Mouse (Mus musculus) macrophage (primary cell): ENCODE results near the gene Gm5269. TPM values are rescaled to one million over a fixed set of nuclear protein-coding genes. Genes with fewer than 3 reads are reported as not detected.
A peak's percentile ranks its signal among the peaks of the same experiment; 100 is the strongest.

Source experiments
- H3K27ac ChIP-seq: fragments of 350-480 bp; formaldehyde crosslinking; 2 replicates; pipeline ENCODE4 v1.9.0; 2021
- H3K36me3 ChIP-seq: fragments of 350-480 bp; formaldehyde crosslinking; 2 replicates; pipeline ENCODE4 v1.9.0; 2021; ENCODE audit errors: inconsistent target
- H3K4me3 ChIP-seq: fragments of 350-480 bp; formaldehyde crosslinking; 2 replicates; pipeline ENCODE4 v1.9.0; 2021; ENCODE audit errors: inconsistent target
- H3K79me2 ChIP-seq: fragments of 350-480 bp; formaldehyde crosslinking; 2 replicates; pipeline ENCODE4 v1.9.0; 2021; ENCODE audit errors: inconsistent target
- WGBS: methylation state at CpG from one replicate; pipeline ENCODE4 v1.1.7; 2026; ENCODE audit warnings: inconsistent platforms; ENCODE audit not compliant: missing documents; 5-methylcytosine and 5-hydroxymethylcytosine counted together
- polyA plus RNA-seq: library from polyadenylated mRNA; stranded (reverse); fragments of 250-400 nt; gene quantifications from 3 replicates; pipeline ENCODE4 v1.2.4, GENCODE M21; 2018; ENCODE audit warnings: inconsistent platforms

Gm5269 gene
- polyA plus RNA-seq, 1 experiment from 2014 or later = not detected

DNA sequence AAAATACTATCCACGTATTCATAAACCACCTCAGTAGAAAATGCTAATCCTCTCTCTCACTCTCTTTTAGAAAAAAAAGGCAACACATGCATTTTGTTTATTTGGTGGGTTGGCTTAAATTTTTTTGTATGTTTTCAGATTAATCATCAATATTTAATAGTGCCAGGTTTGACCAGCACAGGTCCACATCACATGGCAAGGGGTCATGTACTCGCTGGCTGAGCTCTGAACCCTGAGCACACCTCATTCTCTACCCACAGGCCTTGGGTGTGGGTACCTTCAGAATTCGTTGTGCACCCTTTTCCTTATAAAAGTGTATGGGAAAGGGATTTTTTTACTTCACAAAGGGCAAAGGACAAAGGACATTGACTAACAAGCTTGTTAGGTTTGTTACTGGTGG is 14.1 kb upstream of the Gm5269 start:
- Histone ChIP-seq H3K36me3 (0 out of 2 replicates have a peak, but pooled peaks cover 10% of the 10 kb centered on the region), H3K4me3 (no peak overlapping the region), H3K27ac (no peak overlapping the region), H3K79me2 (no peaks in the 10 kb centered on the region)
- 94% methylated on average over 3 of the region's 3 CpGs for WGBS

DNA sequence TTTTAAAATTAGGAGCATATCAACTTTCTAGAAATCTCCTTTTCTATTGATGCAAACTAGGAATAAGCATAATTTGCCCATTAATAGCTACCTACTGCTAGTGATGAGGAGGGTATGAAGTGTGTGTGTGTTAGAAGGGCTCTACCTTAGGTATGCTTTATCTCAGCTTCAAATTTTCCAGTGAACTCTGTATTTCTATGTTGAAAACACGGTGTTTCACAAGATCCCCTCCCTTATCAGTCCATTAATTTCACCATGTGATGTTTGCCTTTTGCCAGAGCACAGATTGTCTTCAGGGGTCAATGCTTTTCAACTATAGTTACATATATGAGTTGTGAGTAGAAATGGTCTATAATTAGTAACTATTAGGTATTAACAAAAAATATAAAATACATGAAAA is 8.0 kb upstream of the Gm5269 start:
- Histone ChIP-seq H3K79me2 (no peaks in the 10 kb centered on the region), H3K27ac (no peak overlapping the region), H3K36me3 (no peaks in the 10 kb centered on the region), H3K4me3 (no peak overlapping the region)
- 90% methylated on average over 1 of the region's 1 CpGs for WGBS

DNA sequence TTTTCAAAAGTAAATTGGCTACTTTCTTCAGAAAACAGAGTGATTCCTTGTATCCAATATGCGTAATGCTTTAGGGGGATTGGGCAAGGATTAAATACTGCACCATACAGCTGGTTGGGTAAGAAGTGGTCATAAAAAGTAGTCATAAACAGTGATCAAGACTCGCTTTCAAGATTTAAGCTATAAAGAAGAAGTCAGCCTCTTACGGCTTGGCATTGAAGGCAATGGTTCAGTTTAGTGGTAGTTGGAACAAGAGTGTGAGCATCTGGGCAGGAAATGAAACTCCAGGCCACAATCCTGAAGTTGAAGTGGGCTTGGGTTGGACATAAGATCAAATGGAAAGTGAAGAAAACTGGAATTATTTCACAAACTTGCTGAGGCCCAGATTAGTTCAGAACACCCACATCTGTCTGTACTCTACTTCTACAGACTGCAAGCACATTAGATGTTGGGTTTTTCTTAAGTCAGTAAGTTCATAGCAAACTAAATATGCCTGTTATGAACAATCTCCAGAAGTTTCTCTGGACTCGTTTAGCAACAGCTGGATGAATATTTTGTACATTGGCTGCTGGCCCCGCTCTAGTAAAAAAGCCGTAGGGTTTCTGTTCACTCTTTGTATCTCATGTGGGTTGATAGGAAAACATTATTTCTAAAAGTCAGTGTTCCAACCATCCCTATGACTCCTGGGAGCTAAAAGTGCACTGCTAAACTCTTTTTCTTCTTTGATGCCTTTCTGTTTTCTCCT is 4.3 kb upstream of the Gm5269 start:
- Histone ChIP-seq H3K79me2 (no peaks in the 10 kb centered on the region), H3K4me3 (no peak overlapping the region), H3K27ac (no peak overlapping the region), H3K36me3 (no peaks in the 10 kb centered on the region)
- 91% methylated on average over 6 of the region's 6 CpGs for WGBS

DNA sequence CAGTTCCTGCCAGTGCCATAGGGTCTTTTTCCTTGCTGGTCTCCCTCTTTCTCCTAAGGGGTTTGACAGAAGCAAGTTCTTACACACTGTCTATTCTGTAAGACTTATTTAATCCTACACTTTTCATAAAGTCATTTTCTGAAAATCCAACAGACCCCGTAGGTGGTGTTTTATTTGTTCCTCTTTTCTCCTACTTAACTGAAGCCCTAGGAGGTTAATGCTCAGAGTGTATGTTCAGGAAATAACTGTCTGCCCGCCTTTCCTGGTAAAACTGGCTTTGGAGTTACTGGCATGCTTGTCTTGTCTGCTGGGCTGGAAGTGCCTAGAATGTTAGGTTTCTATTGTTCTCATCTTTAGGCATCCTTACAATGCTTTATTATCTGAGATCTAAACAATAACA is 1.9 kb upstream of the Gm5269 start:
- WGBS = 14% methylated on average over 2 of the region's 2 CpGs
- no peak overlapping the region for H3K4me3 ChIP-seq
- no peaks in the 10 kb centered on the region for H3K36me3 ChIP-seq
- no peak overlapping the region for H3K27ac ChIP-seq
- H3K79me2 ChIP-seq = no peaks in the 10 kb centered on the region

DNA sequence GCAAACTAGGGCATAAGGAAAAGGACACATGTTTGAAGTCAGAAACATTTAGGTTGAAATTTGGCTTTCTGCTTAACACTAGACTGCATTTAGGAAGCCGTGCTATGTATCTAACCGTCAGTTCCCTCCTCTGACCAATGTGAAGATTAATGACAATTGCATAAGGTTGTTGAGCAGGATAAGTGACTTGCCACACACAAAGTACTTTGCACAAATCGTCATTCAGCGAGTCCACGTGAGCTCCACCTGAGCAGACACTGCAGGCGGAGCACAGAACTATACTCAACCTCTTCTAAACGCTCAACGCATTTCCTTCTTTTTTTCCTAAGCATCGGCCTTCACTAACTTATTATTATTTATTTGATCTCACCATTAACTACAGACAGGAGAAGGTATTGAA is 3.3 kb downstream of the Gm5269 start:
- 92% methylated on average over 9 of the region's 9 CpGs for whole genome bisulfite sequencing
- Histone ChIP-seq H3K4me3 (no peak overlapping the region), H3K27ac (no peak overlapping the region), H3K79me2 (no peaks in the 10 kb centered on the region), H3K36me3 (no peaks in the 10 kb centered on the region)

DNA sequence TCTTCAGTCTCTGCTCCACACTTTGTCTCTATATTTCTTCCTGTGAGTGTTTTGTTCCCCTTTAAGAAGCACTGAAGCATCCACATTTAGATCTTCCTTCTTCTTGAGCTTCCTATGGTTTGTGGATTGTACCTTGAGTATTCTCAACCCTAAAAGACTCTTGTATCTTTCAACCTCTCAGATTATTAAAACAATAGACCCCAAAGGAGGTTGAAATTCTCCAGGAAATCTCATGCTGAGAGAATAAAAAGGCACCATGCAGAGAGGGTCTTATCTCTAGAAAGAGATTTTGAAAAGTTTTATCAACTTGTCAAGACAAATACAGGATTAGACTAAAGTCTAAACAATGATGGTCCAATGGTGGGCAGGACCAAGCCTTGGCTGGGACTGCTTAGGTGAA is 6.7 kb downstream of the Gm5269 start:
- Histone ChIP-seq H3K4me3 (no peak overlapping the region), H3K27ac (0 out of 2 replicates have a peak overlapping the region, but pooled peaks have one; percentile 98), H3K36me3 (no peaks in the 10 kb centered on the region), H3K79me2 (no peaks in the 10 kb centered on the region)

DNA sequence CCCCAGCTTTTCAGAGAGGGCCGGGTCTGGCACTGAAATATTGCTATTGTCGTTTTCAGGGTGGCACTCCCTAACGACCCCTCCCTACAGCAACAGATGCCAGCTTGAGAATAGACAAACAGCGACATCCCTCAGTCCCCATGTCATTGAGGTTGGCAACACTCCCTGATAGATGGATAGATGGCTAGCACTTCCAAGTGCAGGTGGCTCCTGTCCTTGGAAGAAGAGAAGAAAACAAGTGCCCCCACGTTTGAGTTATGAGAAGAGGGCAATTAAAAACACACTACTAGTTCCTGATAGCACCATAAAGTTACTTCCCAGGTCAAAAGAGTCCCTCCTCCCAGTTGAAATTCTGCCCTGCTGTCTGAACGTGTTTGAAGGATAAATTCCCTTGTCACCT is 8.0 kb downstream of the Gm5269 start:
- H3K36me3 ChIP-seq = no peaks in the 10 kb centered on the region
- H3K4me3 ChIP-seq = no peak overlapping the region
- WGBS = 62% methylated on average over 6 of the region's 6 CpGs
- H3K27ac ChIP-seq = peak overlapping the region; percentile 98
- no peaks in the 10 kb centered on the region for H3K79me2 ChIP-seq

DNA sequence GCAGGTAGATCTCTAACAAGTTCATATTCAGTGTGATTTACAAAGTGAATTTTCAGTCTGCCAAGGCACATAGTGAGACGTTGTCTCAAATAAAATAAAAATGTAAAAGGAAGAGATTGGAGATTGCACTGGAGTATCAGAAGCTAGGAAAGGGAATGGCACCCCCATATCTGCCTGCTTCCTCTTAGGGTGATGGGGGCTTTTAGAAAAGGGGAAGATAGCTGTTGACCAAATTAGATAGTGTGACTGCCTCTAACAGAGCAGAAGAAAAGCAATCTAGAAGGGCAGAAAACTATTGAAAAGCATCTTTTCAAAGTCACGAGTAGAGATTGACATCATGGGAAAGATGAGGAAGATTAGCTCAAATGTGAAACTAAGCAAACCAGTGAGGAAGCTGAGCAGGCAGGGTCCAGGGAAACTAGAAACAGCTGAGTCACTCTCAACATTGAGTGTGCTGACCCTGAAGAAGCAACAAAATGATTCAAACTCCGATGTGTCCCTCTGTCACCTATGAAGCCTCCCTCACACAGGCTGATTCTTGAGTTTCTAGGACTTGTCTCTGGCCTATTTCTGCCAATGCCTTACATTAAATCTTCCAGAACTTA is 8.7 kb downstream of the Gm5269 start:
- H3K36me3 ChIP-seq = no peaks in the 10 kb centered on the region
- H3K4me3 ChIP-seq = no peak overlapping the region
- H3K79me2 ChIP-seq = no peaks in the 10 kb centered on the region
- WGBS = 6% methylated on average over 3 of the region's 3 CpGs
- peak overlapping the region; percentile 98 for H3K27ac ChIP-seq

DNA sequence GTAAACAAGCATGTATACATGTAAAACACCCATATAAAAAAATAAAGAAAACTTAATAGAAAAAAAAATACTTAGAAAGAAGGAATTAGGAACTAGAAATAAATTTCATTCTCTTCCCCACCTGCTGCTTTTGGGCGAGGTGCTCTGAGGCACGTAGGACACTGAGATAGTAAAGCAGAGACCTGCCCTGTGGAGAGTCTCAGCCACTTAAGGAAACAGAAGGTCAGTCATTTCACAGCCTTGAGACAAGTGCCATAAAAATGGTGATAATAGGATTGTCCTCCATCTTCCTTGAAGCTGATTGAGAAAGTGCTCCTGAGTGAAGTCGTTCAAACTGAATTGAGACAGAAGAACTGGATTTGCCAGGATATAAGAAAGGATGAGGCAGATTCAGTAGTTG is 12.6 kb downstream of the Gm5269 start:
- no peak overlapping the region for H3K4me3 ChIP-seq
- no peak overlapping the region for H3K27ac ChIP-seq
- WGBS = 97% methylated on average over 3 of the region's 3 CpGs
- no peaks in the 10 kb centered on the region for H3K79me2 ChIP-seq
- H3K36me3 ChIP-seq = no peaks in the 10 kb centered on the region

DNA sequence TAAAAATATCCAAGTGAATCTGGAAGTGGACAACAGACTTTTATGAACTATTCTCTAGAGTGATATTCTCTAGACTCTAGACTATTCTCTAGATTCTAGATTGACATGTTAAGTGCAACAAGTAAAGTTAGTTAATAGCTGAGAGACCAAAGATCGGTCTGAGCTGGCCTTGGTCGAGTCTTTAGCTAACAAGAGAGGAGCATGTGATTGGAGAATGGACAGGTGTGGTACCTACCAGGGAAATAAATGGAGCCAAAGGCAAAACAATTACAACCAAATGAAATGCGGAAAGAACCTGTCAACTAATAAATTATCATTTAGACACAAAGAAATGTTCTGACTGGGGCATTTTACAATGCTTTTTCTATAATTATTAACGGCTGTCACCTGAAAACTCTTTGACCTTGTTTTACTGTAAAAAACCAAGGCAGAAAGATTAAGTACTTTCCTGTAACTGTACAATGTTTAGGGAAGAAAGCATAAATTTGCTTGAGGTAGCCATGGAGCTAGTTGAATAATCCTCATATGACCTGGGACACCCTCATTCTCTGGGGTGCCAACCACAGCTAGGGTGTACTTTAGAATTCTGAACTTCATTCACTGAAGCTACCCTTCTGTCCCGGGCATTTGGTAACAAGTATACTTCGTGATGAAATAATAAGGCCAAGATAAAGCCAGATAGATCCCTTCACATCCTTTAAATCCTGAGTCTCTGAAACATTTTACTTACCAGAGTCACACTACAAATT is 13.4 kb downstream of the Gm5269 start:
- Histone ChIP-seq H3K36me3 (no peaks in the 10 kb centered on the region), H3K27ac (no peak overlapping the region), H3K79me2 (no peaks in the 10 kb centered on the region), H3K4me3 (no peak overlapping the region)
- 95% methylated on average over 6 of the region's 6 CpGs for WGBS

DNA sequence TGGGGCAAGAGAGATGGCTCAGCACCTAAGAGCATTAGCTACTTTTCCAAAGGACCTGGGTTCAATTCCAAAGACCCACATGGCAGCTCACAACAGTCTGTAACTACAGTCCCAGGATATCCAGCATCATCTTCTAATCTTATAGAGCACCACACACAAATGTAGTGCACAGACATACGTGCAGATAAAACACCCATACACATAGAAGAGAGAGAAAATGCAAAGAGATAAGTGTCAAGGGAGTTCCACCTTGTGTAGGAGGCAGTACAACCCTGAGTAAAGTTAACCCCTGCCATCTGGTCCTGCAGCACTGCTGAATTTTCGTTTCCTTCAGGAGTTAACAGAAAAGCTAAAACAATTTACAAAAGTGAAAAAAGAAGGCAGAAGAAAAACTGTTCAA is 14.4 kb downstream of the Gm5269 start:
- Histone ChIP-seq H3K36me3 (no peaks in the 10 kb centered on the region), H3K4me3 (no peak overlapping the region), H3K79me2 (no peaks in the 10 kb centered on the region), H3K27ac (no peak overlapping the region)
- WGBS = 92% methylated on average over 2 of the region's 2 CpGs

DNA sequence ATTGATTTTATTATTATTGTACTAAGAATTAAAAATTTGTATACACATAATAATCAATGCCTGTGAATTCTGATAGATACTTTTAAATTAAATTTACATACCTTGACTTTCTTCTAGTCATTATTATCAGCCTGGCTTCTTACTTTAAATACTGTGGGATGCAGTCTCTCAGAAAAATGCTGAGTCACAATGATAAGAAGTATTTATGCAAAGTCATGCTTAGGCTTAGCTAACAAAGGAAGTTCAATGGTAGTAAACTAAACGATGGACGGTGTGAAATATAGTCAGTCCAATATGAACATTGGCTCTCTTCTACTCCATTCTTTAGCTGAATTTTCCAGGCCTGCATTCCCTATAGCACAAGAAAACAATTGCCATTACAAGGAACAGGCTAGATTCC is 16.8 kb downstream of the Gm5269 start:
- Histone ChIP-seq H3K36me3 (no peaks in the 10 kb centered on the region), H3K4me3 (no peak overlapping the region), H3K79me2 (no peaks in the 10 kb centered on the region), H3K27ac (peak overlapping the region; percentile 67; the same call in 1 of the 2 replicates)
- WGBS = 9% methylated on average over 2 of the region's 2 CpGs

DNA sequence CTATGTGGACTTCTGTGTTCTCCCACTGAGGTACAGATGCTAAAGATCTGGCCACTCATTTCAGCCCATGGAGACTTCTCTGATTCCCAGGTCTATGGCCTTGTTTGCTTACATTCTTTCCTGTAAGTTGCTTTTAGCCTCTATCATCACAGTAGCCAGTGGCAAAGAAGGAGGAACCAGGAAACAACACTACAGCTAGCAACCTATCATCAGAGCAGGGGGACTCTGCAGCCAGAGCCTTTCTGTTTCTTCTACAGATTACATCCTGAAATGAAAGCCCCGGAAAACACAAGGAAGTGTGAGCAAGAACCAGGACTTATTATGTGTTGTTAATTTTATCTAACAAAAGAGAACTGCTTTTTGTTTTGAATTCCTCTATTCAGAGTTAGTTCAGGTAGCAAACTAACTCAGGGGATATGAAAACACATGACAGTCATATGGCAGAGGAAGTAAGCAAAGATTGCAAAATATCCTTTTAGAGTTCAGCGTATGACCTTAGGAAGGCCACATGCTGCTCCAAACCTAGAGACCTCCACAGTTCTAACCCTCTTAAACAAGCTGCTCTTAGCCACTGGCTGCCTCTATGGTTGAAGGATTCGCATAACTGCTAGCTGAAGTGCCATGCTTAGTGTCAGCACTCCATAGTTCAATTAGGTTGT is 21.5 kb downstream of the Gm5269 start:
- Histone ChIP-seq H3K4me3 (no peak overlapping the region), H3K36me3 (no peaks in the 10 kb centered on the region), H3K79me2 (no peaks in the 10 kb centered on the region), H3K27ac (peak overlapping the region; percentile 94)
- WGBS = 31% methylated on average over 3 of the region's 3 CpGs

DNA sequence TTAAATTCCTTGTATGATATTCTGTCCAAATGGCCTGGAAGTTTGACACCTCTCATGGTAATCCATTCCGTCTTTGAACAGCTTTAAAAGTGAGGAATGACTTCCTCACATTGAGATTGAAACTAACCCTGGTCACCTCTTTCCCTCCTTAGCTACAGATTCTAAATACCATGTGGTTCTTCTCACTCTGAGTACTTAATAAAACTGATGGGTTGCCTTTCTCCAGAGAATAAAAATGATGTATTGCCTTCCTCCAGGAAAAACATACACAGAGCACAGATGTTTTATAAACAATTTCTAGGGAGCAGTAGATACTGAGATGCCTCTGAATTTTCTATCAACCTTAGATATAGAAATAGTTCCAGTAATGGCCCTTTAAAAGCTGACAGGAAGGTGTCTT is 22.0 kb downstream of the Gm5269 start:
- H3K79me2 ChIP-seq = no peaks in the 10 kb centered on the region
- no peak overlapping the region for H3K4me3 ChIP-seq
- peak overlapping the region; percentile 94 for H3K27ac ChIP-seq
- WGBS = 100% methylated on average over 1 of the region's 1 CpGs
- H3K36me3 ChIP-seq = no peaks in the 10 kb centered on the region
